Mouse (Mus musculus) liver, embryonic 12.5 days (tissue): ENCODE measurements around the gene Gm3417. TPM values are rescaled to one million over a fixed set of nuclear protein-coding genes. Genes with fewer than 3 reads are reported as not detected.
"Not testable (repeated sequence)": the region's sequence is repeated elsewhere in the genome, so short reads cannot be mapped to it uniquely, and the experiment has no call there.

Source experiments
- ATAC-seq: fragments of 200-750 bp; cut with Nextera tagmentation; 2 replicates; pipeline ENCODE4 v1.8.0; 2017; ENCODE audit warnings: moderate number of reproducible peaks, mild to moderate bottlenecking, moderate library complexity
- H3K27ac ChIP-seq: fragments of 300-500 bp; sonication (generic); 2 replicates; pipeline ENCODE4 v1.5.1; 2016; ENCODE audit warnings: mild to moderate bottlenecking
- H3K27me3 ChIP-seq: fragments of 300-500 bp; sonication (generic); replicated peaks from 2 replicates; pipeline ENCODE4 v1.6.1; 2016; ENCODE audit warnings: mild to moderate bottlenecking, moderate library complexity
- H3K36me3 ChIP-seq: fragments of 300-500 bp; sonication (generic); 2 replicates; pipeline ENCODE4 v1.6.1; 2016; ENCODE audit warnings: mild to moderate bottlenecking, moderate library complexity
- H3K4me1 ChIP-seq: fragments of 300-500 bp; sonication (generic); 2 replicates; pipeline ENCODE4 v1.6.1; 2016
- H3K4me2 ChIP-seq: fragments of 300-500 bp; sonication (generic); 2 replicates; pipeline ENCODE4 v1.6.1; 2016; ENCODE audit warnings: mild to moderate bottlenecking, moderate library complexity
- H3K4me3 ChIP-seq: fragments of 300-500 bp; sonication (generic); 2 replicates; pipeline ENCODE4 v1.5.1; 2016; ENCODE audit warnings: mild to moderate bottlenecking, moderate library complexity
- H3K9ac ChIP-seq: fragments of 300-500 bp; sonication (generic); 2 replicates; pipeline ENCODE4 v1.6.1; 2016; ENCODE audit warnings: mild to moderate bottlenecking, moderate library complexity
- H3K9me3 ChIP-seq: fragments of 300-500 bp; sonication (generic); replicated peaks from 2 replicates; pipeline ENCODE4 v1.6.1; 2016; ENCODE audit warnings: mild to moderate bottlenecking, moderate library complexity
- WGBS: fragments of 180-500 bp; shearing (Covaris S2); methylation state at CpG from one replicate; pipeline ENCODE4 v1.1.7; 2016; ENCODE audit not compliant: insufficient replicate concordance; 5-methylcytosine and 5-hydroxymethylcytosine counted together
- polyA plus RNA-seq: library from polyadenylated mRNA; unstranded; fragments of >200 nt; fragmentation: Nextera tagmentation; extraction: Ambion mirVana; gene quantifications from 2 replicates; pipeline ENCODE4 v1.2.1, GENCODE M21; 2016

The Gm3417 gene
- polyA plus RNA-seq, 1 experiment from 2014 or later = 2.9 TPM

DNA sequence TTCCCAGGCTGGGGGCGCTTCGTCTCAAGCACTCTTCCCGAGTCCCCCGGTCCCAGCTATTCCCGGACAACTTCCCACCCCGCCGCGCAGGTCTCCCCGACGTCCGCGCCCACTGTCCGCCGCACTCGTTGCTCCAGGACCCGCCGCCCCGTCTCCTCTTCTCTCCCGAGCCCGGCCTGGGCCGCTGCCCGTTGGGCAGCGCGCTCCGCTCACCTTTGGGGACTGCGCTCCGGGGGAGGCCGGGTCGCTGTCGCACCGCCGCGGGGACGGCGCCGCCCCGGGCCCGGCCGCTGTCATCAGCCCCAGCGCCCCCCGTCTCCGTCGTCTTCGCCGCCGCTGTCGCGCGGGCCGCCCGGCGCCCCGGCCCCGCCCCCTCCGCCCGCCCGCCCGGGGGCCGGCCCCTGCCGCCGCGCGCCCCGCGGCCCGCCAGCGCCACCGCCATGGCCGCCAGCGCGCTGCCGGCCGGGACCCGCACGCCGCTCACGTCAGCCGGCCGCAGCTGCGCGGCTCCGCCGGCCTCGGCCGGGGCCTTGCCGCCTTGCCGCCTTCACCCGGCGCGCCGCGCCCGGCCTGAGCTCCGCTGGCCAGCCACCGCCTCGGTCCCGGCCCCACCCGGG, 14.0 kb upstream of the Gm3417 start:
- not testable (repeated sequence) for H3K36me3 ChIP-seq, H3K4me2 ChIP-seq, H3K4me3 ChIP-seq, H3K27ac ChIP-seq, H3K9me3 ChIP-seq, H3K9ac ChIP-seq, H3K4me1 ChIP-seq, H3K27me3 ChIP-seq
- ATAC-seq = peak; percentile 73
- WGBS = no CpG with 5 or more reads among the region's 98 CpGs

- H3K4me1 ChIP-seq = not testable (repeated sequence)
- whole genome bisulfite sequencing = 76% methylated on average over 4 of the region's 5 CpGs
Observed at GRCm38 (mm10) chr17:14990116-14990702, 11.6 kb upstream of the Gm3417 start.

GRCm38 (mm10) chr17:14977718-14978361, 750 bp downstream of the Gm3417 start:
- H3K4me3 ChIP-seq = 0 out of 2 replicates have a peak overlapping the region, but pooled peaks have one; percentile 32
- not testable (repeated sequence) for H3K4me1 ChIP-seq, H3K27me3 ChIP-seq, H3K36me3 ChIP-seq, H3K9me3 ChIP-seq, H3K27ac ChIP-seq, H3K9ac ChIP-seq
- H3K4me2 ChIP-seq = peak overlapping the region; percentile 43; the same call in 1 of the 2 replicates
- ATAC-seq = peak; percentile 26; the same call in 1 of the 2 replicates
- WGBS = 4% methylated on average over 4 of the region's 7 CpGs

More at GRCm38 (mm10) chr17:14990116-14990702, 11.6 kb upstream of the Gm3417 start:
- H3K9me3 ChIP-seq, H3K9ac ChIP-seq, ATAC-seq, H3K4me2 ChIP-seq, H3K36me3 ChIP-seq, H3K4me3 ChIP-seq, H3K27ac ChIP-seq, H3K27me3 ChIP-seq: not testable (repeated sequence)

DNA sequence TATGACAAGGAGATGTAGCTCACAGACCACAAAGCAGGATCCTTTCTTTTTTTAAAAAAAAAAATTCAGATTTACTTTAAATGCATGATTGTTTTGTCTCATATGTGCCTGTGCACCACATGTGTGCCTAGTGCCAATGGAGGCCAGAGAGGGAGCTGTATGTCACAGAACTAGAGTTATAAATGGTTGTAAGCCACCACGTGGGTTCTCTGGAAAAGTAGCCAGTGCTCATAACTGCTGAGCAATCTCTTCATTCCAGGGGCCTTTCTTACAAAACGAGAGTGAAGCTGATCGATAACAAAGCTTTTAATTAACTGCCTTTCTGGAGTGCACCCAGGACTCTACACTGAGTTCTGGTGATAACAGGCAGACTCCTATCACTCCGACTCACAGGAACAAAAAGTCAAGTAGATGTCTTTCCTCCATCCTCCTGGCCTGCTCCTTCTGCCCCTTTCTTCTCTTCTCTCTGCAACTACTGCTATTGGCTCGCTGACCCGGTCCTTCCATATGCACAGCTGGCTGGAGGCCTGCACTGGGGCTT, 10.1 kb downstream of the Gm3417 start:
- not testable (repeated sequence) for H3K4me3 ChIP-seq, H3K4me2 ChIP-seq, H3K27me3 ChIP-seq, H3K4me1 ChIP-seq, H3K27ac ChIP-seq, H3K9ac ChIP-seq, H3K36me3 ChIP-seq, H3K9me3 ChIP-seq
- peak; percentile 84 for ATAC-seq
- WGBS = no CpG with 5 or more reads among the region's 6 CpGs

- peak; percentile 65 for ATAC-seq
- not testable (repeated sequence) for H3K4me2 ChIP-seq, H3K9ac ChIP-seq, H3K4me3 ChIP-seq, H3K27me3 ChIP-seq, H3K9me3 ChIP-seq, H3K27ac ChIP-seq
- peaks cover 30% of the 10 kb centered on the region for H3K4me1 ChIP-seq
- H3K36me3 ChIP-seq = peaks cover 19% of the 10 kb centered on the region
- no CpG with 5 or more reads among the region's 44 CpGs for WGBS
Observed at GRCm38 (mm10) chr17:14961557-14962154, 16.9 kb downstream of the Gm3417 start.

DNA sequence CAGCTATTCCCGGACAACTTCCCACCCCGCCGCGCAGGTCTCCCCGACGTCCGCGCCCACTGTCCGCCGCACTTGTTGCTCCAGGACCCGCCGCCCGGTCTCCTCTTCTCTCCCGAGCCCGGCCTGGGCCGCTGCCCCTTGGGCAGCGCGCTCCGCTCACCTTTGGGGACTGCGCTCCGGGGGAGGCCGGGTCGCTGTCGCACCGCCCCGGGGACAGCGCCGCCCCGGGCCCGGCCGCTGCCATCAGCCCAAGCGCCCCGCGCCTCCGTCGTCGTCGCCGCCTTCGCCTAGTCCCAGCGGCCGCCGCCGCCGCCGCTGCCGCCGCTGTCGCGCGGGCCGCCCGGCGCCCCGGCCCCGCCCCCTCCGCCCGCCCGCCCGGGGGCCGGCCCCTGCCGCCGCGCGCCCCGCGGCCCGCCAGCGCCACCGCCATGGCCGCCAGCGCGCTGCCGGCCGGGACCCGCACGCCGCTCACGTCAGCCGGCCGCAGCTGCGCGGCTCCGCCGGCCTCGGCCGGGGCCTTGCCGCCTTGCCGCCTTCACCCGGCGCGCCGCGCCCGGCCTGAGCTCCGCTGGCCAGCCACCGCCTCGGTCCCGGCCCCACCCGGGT, 17.5 kb downstream of the Gm3417 start, which contains the start of gene Phf10:
Gene Phf10, minus strand, starts transcription at position 323 of the 606 bp plus-strand sequence.
- H3K9me3 ChIP-seq, H3K27me3 ChIP-seq: not testable (repeated sequence)
- Histone ChIP-seq H3K4me2 (peak within 1 kb of the TSS; percentile 84), H3K4me3 (peak within 1 kb of the TSS; percentile 84), H3K9ac (peak within 1 kb of the TSS; percentile 97), H3K4me1 (peaks cover 35% of the 10 kb centered on the region), H3K36me3 (peaks cover 25% of the 10 kb centered on the region), H3K27ac (peak within 1 kb of the TSS; percentile 90)
- WGBS = under 1% methylated on average over 43 of the region's 100 CpGs
- peak; percentile 72 for ATAC-seq

GRCm38 (mm10) chr17:14960520-14960919, 18.1 kb downstream of the Gm3417 start:
- peaks cover 35% of the 10 kb centered on the region for H3K4me1 ChIP-seq
- peak; percentile 21; the same call in 1 of the 2 replicates for ATAC-seq
- H3K9ac ChIP-seq = peak overlapping the region; percentile 97
- peak overlapping the region; percentile 90 for H3K27ac ChIP-seq
- H3K4me2 ChIP-seq = peak overlapping the region; percentile 84
- no peaks in the 10 kb centered on the region for H3K27me3 ChIP-seq
- no peaks in the 10 kb centered on the region for H3K9me3 ChIP-seq
- peak overlapping the region; percentile 84 for H3K4me3 ChIP-seq
- 7% methylated on average over 19 of the region's 23 CpGs for WGBS
- H3K36me3 ChIP-seq = peaks cover 28% of the 10 kb centered on the region

GRCm38 (mm10) chr17:14959979-14960378, 18.6 kb downstream of the Gm3417 start:
- Histone ChIP-seq H3K27ac (peak overlapping the region; percentile 64), H3K4me3 (peak overlapping the region; percentile 84), H3K36me3 (peaks cover 29% of the 10 kb centered on the region), H3K9me3 (no peaks in the 10 kb centered on the region), H3K4me1 (peaks cover 35% of the 10 kb centered on the region), H3K27me3 (no peaks in the 10 kb centered on the region), H3K9ac (peak overlapping the region; percentile 70), H3K4me2 (peak overlapping the region; percentile 84)
- WGBS = 27% methylated on average over 3 of the region's 3 CpGs
- ATAC-seq = no peak

GRCm38 (mm10) chr17:14958686-14959327, 19.8 kb downstream of the Gm3417 start:
- no peaks in the 10 kb centered on the region for H3K27me3 ChIP-seq
- peak overlapping the region; percentile 48 for H3K9ac ChIP-seq
- ATAC-seq = no peak
- no peaks in the 10 kb centered on the region for H3K9me3 ChIP-seq
- H3K4me3 ChIP-seq = peak overlapping the region; percentile 84
- peak overlapping the region; percentile 84 for H3K4me2 ChIP-seq
- peaks cover 40% of the 10 kb centered on the region for H3K36me3 ChIP-seq
- H3K27ac ChIP-seq = 0 out of 2 replicates have a peak overlapping the region, but pooled peaks have one; percentile 62
- WGBS = 46% methylated on average over 5 of the region's 5 CpGs
- peaks cover 40% of the 10 kb centered on the region for H3K4me1 ChIP-seq

GRCm38 (mm10) chr17:14953452-14953851, 25.1 kb downstream of the Gm3417 start:
- H3K27me3 ChIP-seq = no peaks in the 10 kb centered on the region
- peaks cover 32% of the 10 kb centered on the region for H3K4me1 ChIP-seq
- no peak overlapping the region for H3K4me3 ChIP-seq
- WGBS = 62% methylated on average over 8 of the region's 8 CpGs
- peaks cover 86% of the 10 kb centered on the region for H3K36me3 ChIP-seq
- no peak overlapping the region for H3K9ac ChIP-seq
- no peaks in the 10 kb centered on the region for H3K9me3 ChIP-seq
- ATAC-seq = peak; percentile 81
- peak overlapping the region; percentile 23; the same call in 1 of the 2 replicates for H3K27ac ChIP-seq
- H3K4me2 ChIP-seq = no peak overlapping the region

DNA sequence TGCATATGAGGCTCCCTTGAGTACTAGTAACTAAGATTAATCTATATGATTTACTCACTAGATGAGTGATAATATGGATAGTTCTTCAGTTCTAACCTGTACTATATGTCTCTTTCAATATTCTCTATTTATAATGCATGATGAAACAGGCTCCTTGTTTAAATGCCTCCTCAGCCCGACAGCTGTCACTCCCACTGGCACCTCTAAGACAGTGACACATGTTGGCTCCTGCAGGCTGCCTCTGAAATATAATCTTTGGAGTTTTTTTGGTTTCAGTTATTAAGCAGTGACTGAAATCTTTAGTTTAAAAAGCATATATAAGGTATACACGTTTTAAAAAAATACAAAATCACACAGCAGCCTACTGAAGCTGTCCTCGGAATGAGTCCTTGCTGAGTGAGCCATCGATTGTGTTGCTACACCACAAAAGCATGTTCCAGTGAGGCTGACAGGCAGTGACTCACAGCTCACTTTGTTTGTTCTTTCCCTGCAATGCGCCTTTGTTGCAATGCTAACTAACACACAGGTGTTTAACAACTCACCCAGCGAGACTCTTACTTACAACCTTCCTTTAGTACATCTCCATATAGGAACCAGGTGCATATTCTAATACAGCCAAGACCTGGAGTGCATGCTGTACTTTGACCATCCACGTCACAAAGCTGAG, 29.3 kb downstream of the Gm3417 start:
- Histone ChIP-seq H3K4me3 (no peak overlapping the region), H3K27ac (no peak overlapping the region), H3K27me3 (no peaks in the 10 kb centered on the region), H3K9ac (no peak overlapping the region), H3K9me3 (no peaks in the 10 kb centered on the region), H3K4me1 (peaks cover 24% of the 10 kb centered on the region), H3K36me3 (peaks cover 91% of the 10 kb centered on the region), H3K4me2 (no peak overlapping the region)
- ATAC-seq = no peak
- WGBS = 80% methylated on average over 7 of the region's 7 CpGs
